Mouse (Mus musculus): ENCODE measurements around the gene Gmcl1. TPM values are rescaled to one million over a fixed set of nuclear protein-coding genes. Genes with fewer than 3 reads are reported as not detected.

Gene Gmcl1
- polyA plus RNA-seq, 1 experiment from 2014 or later, result 11.6 TPM

GRCm38 (mm10) chr6:86768186-86768776 is 35.1 kb upstream of the Gmcl1 start:
- DNase-seq (ENCODE audit: low spot score) (no peak), ATAC-seq (ENCODE audit: low FRiP score, low TSS enrichment) (no peak)
- 72% methylated on average over 4 of the region's 4 CpGs for WGBS
- TF ChIP-seq CTCF (IDR thresholded peaks at IDR 0.05; ENCODE audit: low read depth) (no peak), EP300 (optimal IDR thresholded peaks at IDR 0.05) (no peak)
- peaks cover 2% of the 10 kb centered on the region; the same call in 1 of the 2 replicates for H3K36me3 ChIP-seq (ENCODE audit: control insufficient read depth, insufficient read depth, low read length)
- H3K4me2 ChIP-seq (replicated peaks; ENCODE audit: low read depth), result no peak overlapping the region
- H3K4me3 ChIP-seq (ENCODE audit: low read depth, low read length), result no peak overlapping the region
- H3K27ac ChIP-seq (replicated peaks), result peak overlapping the region; percentile 18; the same call in 1 of the 2 replicates
- H3K9me3 ChIP-seq (ENCODE audit: control insufficient read depth, low read length), result no peaks in the 10 kb centered on the region
- no peaks in the 10 kb centered on the region for H3K27me3 ChIP-seq (ENCODE audit: control insufficient read depth, insufficient read depth, low read length)
- H3K4me1 ChIP-seq (replicated peaks; ENCODE audit: control insufficient read depth, insufficient read depth), result no peaks in the 10 kb centered on the region
- H3K9ac ChIP-seq (ENCODE audit: low read length), result no peak overlapping the region

- Histone ChIP-seq H3K9me3 (ENCODE audit: control insufficient read depth, low read length) (no peaks in the 10 kb centered on the region), H3K4me1 (replicated peaks; ENCODE audit: control insufficient read depth, insufficient read depth) (no peaks in the 10 kb centered on the region), H3K4me3 (ENCODE audit: low read depth, low read length) (no peak overlapping the region), H3K27me3 (ENCODE audit: control insufficient read depth, insufficient read depth, low read length) (no peaks in the 10 kb centered on the region), H3K9ac (ENCODE audit: low read length) (no peak overlapping the region), H3K27ac (replicated peaks) (no peak overlapping the region), H3K36me3 (ENCODE audit: control insufficient read depth, insufficient read depth, low read length) (peaks cover 2% of the 10 kb centered on the region; the same call in 1 of the 2 replicates), H3K4me2 (replicated peaks; ENCODE audit: low read depth) (no peak overlapping the region)
- no peak for TF ChIP-seq CTCF (IDR thresholded peaks at IDR 0.05; ENCODE audit: low read depth)
- TF ChIP-seq EP300 (optimal IDR thresholded peaks at IDR 0.05), result no peak
- ATAC-seq (ENCODE audit: low FRiP score, low TSS enrichment) (no peak), DNase-seq (ENCODE audit: low spot score) (no peak)
- 73% methylated on average over 3 of the region's 3 CpGs for WGBS
Observed at GRCm38 (mm10) chr6:86767465-86767864, 34.3 kb upstream of the Gmcl1 start.

GRCm38 (mm10) chr6:86765637-86766059 is 32.5 kb upstream of the Gmcl1 start:
- DNase-seq (ENCODE audit: low spot score) (peak; percentile 80), ATAC-seq (ENCODE audit: low FRiP score, low TSS enrichment) (peak; percentile 90)
- peak overlapping the region; percentile 75 for H3K27ac ChIP-seq (replicated peaks)

DNA sequence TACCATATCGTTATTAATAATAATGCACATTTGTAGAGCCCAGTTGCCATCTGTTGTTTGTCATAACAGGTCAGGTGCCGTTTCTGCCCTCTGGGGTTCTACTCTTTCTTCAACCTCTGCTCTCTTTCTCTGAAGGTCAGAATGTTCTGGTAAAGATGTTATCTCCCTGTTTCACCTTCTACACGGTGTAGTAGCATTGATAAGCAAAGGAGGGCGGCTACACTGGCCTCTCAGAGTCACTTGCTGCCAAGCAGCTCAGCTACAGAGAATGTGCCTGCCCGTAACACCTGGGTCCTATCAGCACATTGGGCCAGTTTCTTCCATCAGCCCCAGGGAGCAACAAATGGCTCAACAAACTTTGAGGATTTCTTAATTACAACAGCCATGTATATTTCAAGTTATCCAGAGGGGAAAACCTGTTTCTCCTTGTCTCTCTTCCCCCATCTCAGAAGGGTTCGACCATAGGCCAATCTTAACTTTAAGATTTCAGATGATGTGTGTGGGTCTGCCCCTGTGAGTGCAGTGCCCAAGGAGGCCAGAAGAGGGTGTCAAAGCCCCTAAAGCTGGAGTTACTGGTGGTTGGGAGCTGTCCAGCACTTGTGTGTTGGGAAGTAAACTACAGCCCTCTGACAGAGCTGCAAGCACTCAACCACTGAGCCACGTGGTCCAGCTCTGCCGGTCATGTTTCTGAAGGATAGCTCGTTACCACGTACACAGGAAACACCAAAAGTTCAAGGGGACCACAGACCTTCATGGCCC is 21.1 kb upstream of the Gmcl1 start:
- TF ChIP-seq EP300 (optimal IDR thresholded peaks at IDR 0.05) (no peak), CTCF (IDR thresholded peaks at IDR 0.05; ENCODE audit: low read depth) (peak; percentile 55)
- Histone ChIP-seq H3K4me1 (replicated peaks; ENCODE audit: control insufficient read depth, insufficient read depth) (no peaks in the 10 kb centered on the region), H3K9ac (ENCODE audit: low read length) (no peak overlapping the region), H3K27me3 (ENCODE audit: control insufficient read depth, insufficient read depth, low read length) (no peaks in the 10 kb centered on the region), H3K9me3 (ENCODE audit: control insufficient read depth, low read length) (no peaks in the 10 kb centered on the region), H3K36me3 (ENCODE audit: control insufficient read depth, insufficient read depth, low read length) (0 out of 2 replicates have a peak, but pooled peaks cover 4% of the 10 kb centered on the region), H3K4me3 (ENCODE audit: low read depth, low read length) (no peak overlapping the region), H3K4me2 (replicated peaks; ENCODE audit: low read depth) (no peak overlapping the region), H3K27ac (replicated peaks) (0 out of 2 replicates have a peak overlapping the region, but pooled peaks have one; percentile 8)
- 77% methylated on average over 10 of the region's 10 CpGs for WGBS
- ATAC-seq (ENCODE audit: low FRiP score, low TSS enrichment), result peak; percentile 79
- DNase-seq (ENCODE audit: low spot score), result peak; percentile 43

More at GRCm38 (mm10) chr6:86765637-86766059, 32.5 kb upstream of the Gmcl1 start:
- 34% methylated on average over 6 of the region's 6 CpGs for WGBS
- no peak overlapping the region for H3K4me3 ChIP-seq (ENCODE audit: low read depth, low read length)
- no peaks in the 10 kb centered on the region for H3K27me3 ChIP-seq (ENCODE audit: control insufficient read depth, insufficient read depth, low read length)
- no peak for TF ChIP-seq EP300 (optimal IDR thresholded peaks at IDR 0.05)
- TF ChIP-seq CTCF (IDR thresholded peaks at IDR 0.05; ENCODE audit: low read depth), result peak; percentile 39
- no peak overlapping the region for H3K4me2 ChIP-seq (replicated peaks; ENCODE audit: low read depth)
- H3K9ac ChIP-seq (ENCODE audit: low read length), result no peak overlapping the region
- no peaks in the 10 kb centered on the region for H3K36me3 ChIP-seq (ENCODE audit: control insufficient read depth, insufficient read depth, low read length)
- no peaks in the 10 kb centered on the region for H3K9me3 ChIP-seq (ENCODE audit: control insufficient read depth, low read length)
- H3K4me1 ChIP-seq (replicated peaks; ENCODE audit: control insufficient read depth, insufficient read depth), result no peaks in the 10 kb centered on the region

GRCm38 (mm10) chr6:86752843-86753485 is 19.8 kb upstream of the Gmcl1 start:
- Histone ChIP-seq H3K27ac (replicated peaks) (no peak overlapping the region), H3K9me3 (ENCODE audit: control insufficient read depth, low read length) (no peaks in the 10 kb centered on the region), H3K9ac (ENCODE audit: low read length) (no peak overlapping the region), H3K36me3 (ENCODE audit: control insufficient read depth, insufficient read depth, low read length) (0 out of 2 replicates have a peak, but pooled peaks cover 4% of the 10 kb centered on the region), H3K4me1 (replicated peaks; ENCODE audit: control insufficient read depth, insufficient read depth) (no peaks in the 10 kb centered on the region), H3K27me3 (ENCODE audit: control insufficient read depth, insufficient read depth, low read length) (no peaks in the 10 kb centered on the region), H3K4me3 (ENCODE audit: low read depth, low read length) (no peak overlapping the region), H3K4me2 (replicated peaks; ENCODE audit: low read depth) (no peak overlapping the region)
- no peak for TF ChIP-seq EP300 (optimal IDR thresholded peaks at IDR 0.05)
- TF ChIP-seq CTCF (IDR thresholded peaks at IDR 0.05; ENCODE audit: low read depth), result no peak
- no peak for DNase-seq (ENCODE audit: low spot score)
- ATAC-seq (ENCODE audit: low FRiP score, low TSS enrichment), result no peak
- 70% methylated on average over 5 of the region's 5 CpGs for WGBS
